Mouse (Mus musculus) lung, embryonic 16.5 days (tissue): ENCODE data around the gene Dsel. TPM values are rescaled to one million over a fixed set of nuclear protein-coding genes. Genes with fewer than 3 reads are reported as not detected.

Experiments
- ATAC-seq: fragments of 200-750 bp; cut with Nextera tagmentation; 2 replicates; pipeline ENCODE4 v1.8.0; 2017; ENCODE audit warnings: low read depth, mild to moderate bottlenecking, moderate library complexity
- H3K27ac ChIP-seq: fragments of 300-500 bp; sonication (generic); 2 replicates; pipeline ENCODE4 v1.5.1; 2014; ENCODE audit warnings: mild to moderate bottlenecking, control low read depth, low read length
- H3K27me3 ChIP-seq: fragments of 300-500 bp; sonication (generic); 2 replicates; pipeline ENCODE4 v1.6.1; 2014; ENCODE audit warnings: low read depth, low read length, mixed read lengths; ENCODE audit not compliant: control insufficient read depth, insufficient read depth
- H3K36me3 ChIP-seq: fragments of 300-500 bp; sonication (generic); 2 replicates; pipeline ENCODE4 v1.6.1; 2014; ENCODE audit warnings: low read length; ENCODE audit not compliant: control insufficient read depth, insufficient read depth
- H3K4me1 ChIP-seq: fragments of 300-500 bp; sonication (generic); replicated peaks from 2 replicates; pipeline ENCODE4 v1.6.1; 2014; ENCODE audit warnings: low read length, mixed read lengths; ENCODE audit not compliant: control insufficient read depth, insufficient read depth
- H3K4me2 ChIP-seq: fragments of 300-500 bp; sonication (generic); 2 replicates; pipeline ENCODE4 v1.6.1; 2014; ENCODE audit warnings: low read depth, low read length, control low read depth
- H3K4me3 ChIP-seq: fragments of 300-500 bp; sonication (generic); 2 replicates; pipeline ENCODE4 v1.5.1; 2014; ENCODE audit warnings: mild to moderate bottlenecking, low read length, control low read depth
- H3K9ac ChIP-seq: fragments of 300-500 bp; sonication (generic); 2 replicates; pipeline ENCODE4 v1.6.1; 2014; ENCODE audit warnings: low read length, control low read depth
- H3K9me3 ChIP-seq: fragments of 300-500 bp; sonication (generic); 2 replicates; pipeline ENCODE4 v1.6.1; 2016; ENCODE audit warnings: low read length; ENCODE audit not compliant: control insufficient read depth
- WGBS: fragments of 180-500 bp; shearing (Covaris S2); extraction: QIAGEN DNeasy Blood & Tissue Kit; methylation state at CpG from one replicate; pipeline ENCODE4 v1.1.7; 2014; 5-methylcytosine and 5-hydroxymethylcytosine counted together
- polyA plus RNA-seq: library from polyadenylated mRNA; unstranded; fragments of >200 nt; fragmentation: Nextera tagmentation; extraction: Ambion mirVana; gene quantifications from 2 replicates; pipeline ENCODE4 v1.2.1, GENCODE M21; 2015

Dsel gene
- polyA plus RNA-seq, result 8.8 and 10.0 TPM in 2 replicates

DNA sequence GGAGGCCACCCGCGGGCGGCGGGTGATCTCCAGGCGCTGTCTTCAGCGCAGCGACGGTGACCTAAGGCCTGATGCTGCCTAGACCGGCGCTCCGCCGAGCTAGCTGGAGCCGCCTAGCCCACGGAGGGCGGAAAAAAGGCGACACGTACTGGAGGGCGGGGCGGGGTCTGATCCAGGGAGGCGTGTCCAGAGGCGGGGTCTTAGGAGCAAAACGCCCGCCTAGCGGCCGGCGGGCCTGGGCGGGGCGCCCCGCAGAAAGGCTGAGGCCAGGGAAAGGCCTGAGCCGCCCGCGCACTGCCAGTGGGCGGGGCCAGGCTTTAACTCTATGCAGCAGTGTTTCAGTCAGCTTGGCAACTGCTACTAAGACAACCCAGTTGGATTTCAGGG is at the start of gene Dsel:
TSS of gene Dsel (minus strand) at position 140 of the 387 bp plus-strand sequence.
- peak; percentile 98 for ATAC-seq
- Histone ChIP-seq H3K27me3 (no peaks in the 10 kb centered on the region), H3K4me1 (0 out of 2 replicates have a peak, but pooled peaks cover 5% of the 10 kb centered on the region), H3K9me3 (no peaks in the 10 kb centered on the region), H3K36me3 (no peaks in the 10 kb centered on the region), H3K27ac (peak within 1 kb of the TSS; percentile 98), H3K4me3 (peak within 1 kb of the TSS; percentile 81), H3K9ac (peak within 1 kb of the TSS; percentile 85), H3K4me2 (peak within 1 kb of the TSS; percentile 83)
- 2% methylated on average over 27 of the region's 33 CpGs for WGBS

DNA sequence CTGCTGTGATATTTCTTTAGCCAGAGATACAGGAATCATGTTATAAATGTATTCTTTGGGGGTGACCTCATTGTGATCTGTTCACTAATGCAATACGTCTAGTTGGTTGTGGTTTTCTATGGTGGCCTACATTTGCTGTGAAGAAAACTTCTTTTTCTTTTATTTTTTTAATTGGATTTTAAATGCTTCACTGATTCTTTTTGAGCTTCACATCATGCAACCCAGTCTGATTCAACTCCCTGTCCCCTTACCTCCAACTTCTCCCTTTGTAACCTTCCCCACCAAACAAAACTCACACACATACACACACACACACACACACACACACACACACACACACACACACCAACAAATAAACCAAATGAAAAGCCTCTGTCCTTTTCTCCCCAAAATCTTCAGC is 46.7 kb upstream of the Dsel start:
- Histone ChIP-seq H3K9ac (no peak overlapping the region), H3K4me3 (no peak overlapping the region), H3K27me3 (no peaks in the 10 kb centered on the region), H3K4me1 (no peaks in the 10 kb centered on the region), H3K36me3 (no peaks in the 10 kb centered on the region), H3K27ac (no peak overlapping the region), H3K4me2 (no peak overlapping the region), H3K9me3 (no peaks in the 10 kb centered on the region)
- ATAC-seq, result no peak
- 93% methylated on average over 1 of the region's 1 CpGs for WGBS

- no peak for ATAC-seq
- no peak overlapping the region for H3K27ac ChIP-seq
- H3K9ac ChIP-seq, result no peak overlapping the region
- H3K4me1 ChIP-seq, result no peaks in the 10 kb centered on the region
- no peak overlapping the region for H3K4me3 ChIP-seq
- H3K36me3 ChIP-seq, result no peaks in the 10 kb centered on the region
- WGBS, result 85% methylated on average over 3 of the region's 3 CpGs
- H3K4me2 ChIP-seq, result no peak overlapping the region
- no peaks in the 10 kb centered on the region for H3K9me3 ChIP-seq
- H3K27me3 ChIP-seq, result no peaks in the 10 kb centered on the region
Measured at GRCm38 (mm10) chr1:111883336-111883735, 18.6 kb upstream of the Dsel start.

DNA sequence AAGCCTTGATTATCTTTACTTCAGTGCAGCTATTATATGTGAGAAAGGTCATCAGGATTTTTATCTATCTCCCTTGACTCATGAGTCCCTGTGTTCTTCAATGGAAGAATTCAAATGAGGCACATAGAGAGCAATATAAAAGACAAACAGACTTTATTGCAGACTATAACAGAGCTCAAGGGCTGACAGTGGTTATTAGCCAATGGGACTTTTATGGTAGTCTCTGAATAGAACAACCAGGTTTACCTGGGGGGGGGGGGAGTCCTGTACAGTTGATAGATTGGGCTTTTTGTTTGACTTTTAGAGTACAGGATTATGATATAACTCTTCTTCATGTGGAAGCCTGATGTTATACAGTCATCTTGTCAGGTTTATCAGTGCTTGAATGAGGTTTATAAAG is 11.1 kb upstream of the Dsel start:
- no peak overlapping the region for H3K4me3 ChIP-seq
- no peak for ATAC-seq
- no peak overlapping the region for H3K4me2 ChIP-seq
- H3K4me1 ChIP-seq, result no peaks in the 10 kb centered on the region
- H3K27ac ChIP-seq, result no peak overlapping the region
- no peaks in the 10 kb centered on the region for H3K36me3 ChIP-seq
- H3K9me3 ChIP-seq, result no peaks in the 10 kb centered on the region
- H3K9ac ChIP-seq, result no peak overlapping the region
- H3K27me3 ChIP-seq, result no peaks in the 10 kb centered on the region

GRCm38 (mm10) chr1:111873196-111873595 is 8.5 kb upstream of the Dsel start:
- no peak overlapping the region for H3K4me3 ChIP-seq
- no peaks in the 10 kb centered on the region for H3K9me3 ChIP-seq
- H3K4me2 ChIP-seq, result no peak overlapping the region
- no peak overlapping the region for H3K9ac ChIP-seq
- H3K27me3 ChIP-seq, result no peaks in the 10 kb centered on the region
- no peaks in the 10 kb centered on the region for H3K4me1 ChIP-seq
- H3K36me3 ChIP-seq, result no peaks in the 10 kb centered on the region
- no peak for ATAC-seq
- H3K27ac ChIP-seq, result no peak overlapping the region

- no peak for ATAC-seq
- no peak overlapping the region for H3K9ac ChIP-seq
- 41% methylated on average over 2 of the region's 2 CpGs for WGBS
- no peaks in the 10 kb centered on the region for H3K36me3 ChIP-seq
- peak overlapping the region; percentile 83 for H3K4me2 ChIP-seq
- H3K4me1 ChIP-seq, result 0 out of 2 replicates have a peak, but pooled peaks cover 5% of the 10 kb centered on the region
- no peaks in the 10 kb centered on the region for H3K9me3 ChIP-seq
- no peak overlapping the region for H3K4me3 ChIP-seq
- no peaks in the 10 kb centered on the region for H3K27me3 ChIP-seq
- H3K27ac ChIP-seq, result peak overlapping the region; percentile 98; the same call in 1 of the 2 replicates
Measured at GRCm38 (mm10) chr1:111865467-111865866, 749 bp upstream of the Dsel start.

GRCm38 (mm10) chr1:111864063-111864778 is 497 bp downstream of the Dsel start:
- Histone ChIP-seq H3K27ac (peak overlapping the region; percentile 98), H3K4me1 (0 out of 2 replicates have a peak, but pooled peaks cover 5% of the 10 kb centered on the region), H3K4me3 (peak overlapping the region; percentile 81), H3K9me3 (no peaks in the 10 kb centered on the region), H3K4me2 (peak overlapping the region; percentile 83), H3K9ac (peak overlapping the region; percentile 85), H3K27me3 (no peaks in the 10 kb centered on the region), H3K36me3 (no peaks in the 10 kb centered on the region)
- peak; percentile 82 for ATAC-seq
- WGBS, result under 1% methylated on average over 41 of the region's 41 CpGs

DNA sequence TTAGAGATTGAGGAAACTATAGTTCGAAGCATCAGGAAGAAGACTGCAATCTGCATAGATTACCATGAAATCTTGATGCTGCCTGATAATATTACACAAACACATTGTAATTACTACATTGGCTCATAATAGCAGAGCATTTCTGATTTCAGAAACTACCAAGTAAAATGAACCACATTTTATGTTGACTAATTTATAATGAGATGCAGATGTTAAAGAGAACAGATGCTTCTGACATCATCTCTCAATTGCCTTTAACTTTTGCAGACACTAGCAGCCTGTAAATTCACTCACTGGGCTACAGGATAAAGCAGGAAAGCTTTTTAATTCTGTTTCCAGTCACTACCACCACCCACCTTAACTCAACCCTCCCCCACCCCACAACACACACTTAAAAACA is 6.9 kb downstream of the Dsel start:
- no peak for ATAC-seq
- no peaks in the 10 kb centered on the region for H3K27me3 ChIP-seq
- no peak overlapping the region for H3K4me2 ChIP-seq
- H3K9ac ChIP-seq, result no peak overlapping the region
- no peaks in the 10 kb centered on the region for H3K9me3 ChIP-seq
- H3K27ac ChIP-seq, result no peak overlapping the region
- 0 out of 2 replicates have a peak, but pooled peaks cover 2% of the 10 kb centered on the region for H3K4me1 ChIP-seq
- H3K36me3 ChIP-seq, result no peaks in the 10 kb centered on the region
- H3K4me3 ChIP-seq, result no peak overlapping the region
- WGBS, result 70% methylated on average over 1 of the region's 1 CpGs

DNA sequence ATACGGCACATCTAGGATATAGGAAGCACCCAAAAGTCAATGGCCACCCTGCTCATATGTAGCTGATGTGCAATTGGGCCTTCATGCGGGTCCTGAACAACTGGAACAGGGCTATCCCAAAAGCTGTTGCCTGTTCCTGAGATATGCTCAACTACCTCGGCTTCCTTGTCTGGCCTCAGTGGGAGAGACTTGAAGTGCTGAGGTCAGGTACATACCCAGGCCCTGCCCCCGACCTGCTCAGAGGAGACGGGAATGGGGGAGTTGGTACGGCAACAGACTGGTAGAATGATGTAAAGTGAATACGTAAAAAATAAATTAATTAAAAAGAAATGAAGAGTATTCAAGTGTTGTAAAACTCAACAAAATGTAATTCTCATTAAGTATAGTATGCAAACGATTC is 12.3 kb downstream of the Dsel start:
- 86% methylated on average over 8 of the region's 8 CpGs for WGBS
- ATAC-seq, result no peak
- H3K4me2 ChIP-seq, result no peak overlapping the region

More for the DNA sequence above, 12.3 kb downstream of the Dsel start:
- H3K36me3 ChIP-seq, result no peaks in the 10 kb centered on the region
- H3K4me1 ChIP-seq, result no peaks in the 10 kb centered on the region
- no peak overlapping the region for H3K4me3 ChIP-seq
- no peak overlapping the region for H3K9ac ChIP-seq
- H3K9me3 ChIP-seq, result no peaks in the 10 kb centered on the region
- H3K27me3 ChIP-seq, result no peaks in the 10 kb centered on the region
- H3K27ac ChIP-seq, result no peak overlapping the region
